Mouse (Mus musculus) gastrocnemius, adult 2 months (tissue): ENCODE measurements around the gene Mpig6b. TPM values are rescaled to one million over a fixed set of nuclear protein-coding genes. Genes with fewer than 3 reads are reported as not detected.
"Not testable (repeated sequence)": the region's sequence is repeated elsewhere in the genome, so short reads cannot be mapped to it uniquely, and the experiment has no call there.

Experiments
- DNase-seq: peaks from one replicate; pipeline ENCODE4 v3.0.0; 2022
- H3K27ac ChIP-seq: fragments of 200-600 bp; 2 replicates; pipeline ENCODE4 v1.8.1; 2022; ENCODE audit warnings: mild to moderate bottlenecking
- H3K4me3 ChIP-seq: fragments of 200-600 bp; 2 replicates; pipeline ENCODE4 v1.8.1; 2022; ENCODE audit warnings: mild to moderate bottlenecking, moderate library complexity
- CTCF ChIP-seq: fragments of 200-600 bp; IDR thresholded peaks from 2 replicates; pipeline ENCODE4 v1.8.1; 2022; ENCODE audit warnings: antibody characterized with exemption, mild to moderate bottlenecking, moderate library complexity
- intact Hi-C: fragments of 180-260 bp; cut with DNase I; formaldehyde crosslinking; loops from one replicate; pipeline ENCODE4 v1.15.1; 2025
- total RNA-seq, 2 experiments: library from RNA; stranded (reverse); gene quantifications; 2 replicates each; pipeline ENCODE4 v1.2.3; 2021

Gene Mpig6b
- total RNA-seq, 2 experiments from 2014 or later, result not detected

- Histone ChIP-seq H3K27ac (no peak overlapping the region), H3K4me3 (no peak overlapping the region)
- intact Hi-C loops, result no loop called here
- no peak for DNase-seq
- no peak for TF ChIP-seq CTCF
These were observed 31.1 kb downstream of the Mpig6b start for GRCm38 (mm10) chr17:35034896-35035295.

- intact Hi-C loops, DNase-seq, H3K27ac ChIP-seq, H3K4me3 ChIP-seq: not testable (repeated sequence)
These were observed 32.3 kb downstream of the Mpig6b start for GRCm38 (mm10) chr17:35033703-35034102.

- TF ChIP-seq CTCF, result no peak
- H3K4me3 ChIP-seq, result no peak overlapping the region
- H3K27ac ChIP-seq, result no peak overlapping the region
- intact Hi-C loops, result no loop called here
- DNase-seq, result no peak
These were observed 33.6 kb downstream of the Mpig6b start for GRCm38 (mm10) chr17:35032323-35032870.

GRCm38 (mm10) chr17:35031880-35032279 is 34.1 kb downstream of the Mpig6b start:
- no peak for TF ChIP-seq CTCF
- peak; percentile 15 for DNase-seq
- Histone ChIP-seq H3K27ac (no peak overlapping the region), H3K4me3 (no peak overlapping the region)
- intact Hi-C loops, result no loop called here

GRCm38 (mm10) chr17:35031272-35031671 is 34.7 kb downstream of the Mpig6b start:
- Histone ChIP-seq H3K4me3 (no peak overlapping the region), H3K27ac (no peak overlapping the region)
- intact Hi-C loops, result no loop called here
- DNase-seq, result peak; percentile 15
- TF ChIP-seq CTCF, result no peak

- intact Hi-C loops, result loop anchor here (10.0 kb wide), 1 partner anchor 205 kb away; the partner anchor contains the start of genes Atp6v1g2 and Nfkbil1
- H3K4me3 ChIP-seq, result no peak overlapping the region
- H3K27ac ChIP-seq, result no peak overlapping the region
- DNase-seq, result peak; percentile 19
- peak; percentile 49 for TF ChIP-seq CTCF
These were observed 36.1 kb downstream of the Mpig6b start for GRCm38 (mm10) chr17:35029691-35030532.

- Histone ChIP-seq H3K27ac (no peak overlapping the region), H3K4me3 (no peak overlapping the region)
- TF ChIP-seq CTCF, result no peak
- DNase-seq, result no peak
- intact Hi-C loops, result loop anchor here (10.0 kb wide), 1 partner anchor 206 kb away; the partner anchor contains the start of genes Atp6v1g2 and Nfkbil1
These were observed 37.7 kb downstream of the Mpig6b start for GRCm38 (mm10) chr17:35028315-35028714.

- peak; percentile 68 for DNase-seq
These were observed 38.5 kb downstream of the Mpig6b start, which contains the start of gene Sapcd1 for GRCm38 (mm10) chr17:35027277-35028068. Gene Sapcd1, minus strand, starts transcription at chr17:35028016.

GRCm38 (mm10) chr17:35026206-35026605 is 39.8 kb downstream of the Mpig6b start:
- H3K27ac ChIP-seq, result no peak overlapping the region
- peak; percentile 12 for DNase-seq
- no peak overlapping the region for H3K4me3 ChIP-seq
- TF ChIP-seq CTCF, result no peak
- intact Hi-C loops, result loop anchor here (10.0 kb wide), 1 partner anchor 209 kb away; the partner anchor contains the start of genes Atp6v1g2 and Nfkbil1

More at GRCm38 (mm10) chr17:35027277-35028068, 38.5 kb downstream of the Mpig6b start, which contains the start of gene Sapcd1:
- no peak for TF ChIP-seq CTCF
- H3K4me3 ChIP-seq, result no peak within 1 kb of the TSS
- intact Hi-C loops, result loop anchor here (10.0 kb wide), 1 partner anchor 207 kb away; the partner anchor contains the start of genes Atp6v1g2 and Nfkbil1
- no peak within 1 kb of the TSS for H3K27ac ChIP-seq

GRCm38 (mm10) chr17:35024691-35025488 is 41.1 kb downstream of the Mpig6b start:
- TF ChIP-seq CTCF, result no peak
- Histone ChIP-seq H3K4me3 (no peak overlapping the region), H3K27ac (no peak overlapping the region)
- peak; percentile 26 for DNase-seq
- intact Hi-C loops, result loop anchor here (5.0 to 10.0 kb wide), 2 partner anchors 62 to 210 kb away; partner anchors contain the start of genes Abhd16a, Atp6v1g2, Ly6g6f and Nfkbil1

- intact Hi-C loops, result loop anchor here (5.0 to 10.0 kb wide), 2 partner anchors 63 to 211 kb away; partner anchors contain the start of genes Abhd16a, Atp6v1g2, Ly6g6f and Nfkbil1
- DNase-seq, result peak; percentile 16
- no peak overlapping the region for H3K4me3 ChIP-seq
- H3K27ac ChIP-seq, result no peak overlapping the region; the same call in 1 of the 2 replicates
- TF ChIP-seq CTCF, result no peak
These were observed 41.7 kb downstream of the Mpig6b start for GRCm38 (mm10) chr17:35024261-35024660.
